Mouse (Mus musculus) adrenal gland, postnatal 25 days (tissue): ENCODE measurements around the gene Erc1. TPM values are rescaled to one million over a fixed set of nuclear protein-coding genes. Genes with fewer than 3 reads are reported as not detected.

Source experiments
- DNase-seq: peaks from one replicate; pipeline ENCODE4 v3.0.0; 2021; ENCODE audit warnings: mixed read lengths
- total RNA-seq: library from RNA; stranded (reverse); gene quantifications from 2 replicates; pipeline ENCODE4 v1.2.3, GENCODE M21; 2021

Erc1 gene
- total RNA-seq, 1 experiment from 2014 or later: 24.5 TPM

GRCm38 (mm10) chr6:119808726-119809505 is 39.1 kb downstream of the Erc1 start:
- DNase-seq: no peak

DNA sequence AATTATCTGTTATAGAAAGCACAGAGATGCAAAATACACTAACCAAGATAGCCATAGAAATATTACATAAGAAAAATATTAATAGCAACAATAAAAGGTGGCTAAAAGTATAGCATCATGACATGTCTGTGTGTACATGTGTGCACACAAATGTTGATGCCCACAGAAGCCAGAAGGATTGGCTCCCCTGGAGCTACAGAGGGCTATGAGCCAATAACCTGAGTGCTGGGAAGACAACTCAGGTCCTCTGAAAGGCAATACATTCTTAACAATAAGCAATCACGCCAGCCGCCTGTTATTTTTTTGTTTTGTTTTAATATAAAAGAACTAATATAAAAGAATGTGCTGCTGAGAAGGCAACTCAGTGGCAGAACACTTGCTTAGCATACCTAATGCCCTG is 44.7 kb downstream of the Erc1 start:
- DNase-seq: no peak

GRCm38 (mm10) chr6:119796911-119797486 is 51.0 kb downstream of the Erc1 start:
- DNase-seq: no peak

GRCm38 (mm10) chr6:119796291-119796690 is 51.7 kb downstream of the Erc1 start:
- DNase-seq: no peak

DNA sequence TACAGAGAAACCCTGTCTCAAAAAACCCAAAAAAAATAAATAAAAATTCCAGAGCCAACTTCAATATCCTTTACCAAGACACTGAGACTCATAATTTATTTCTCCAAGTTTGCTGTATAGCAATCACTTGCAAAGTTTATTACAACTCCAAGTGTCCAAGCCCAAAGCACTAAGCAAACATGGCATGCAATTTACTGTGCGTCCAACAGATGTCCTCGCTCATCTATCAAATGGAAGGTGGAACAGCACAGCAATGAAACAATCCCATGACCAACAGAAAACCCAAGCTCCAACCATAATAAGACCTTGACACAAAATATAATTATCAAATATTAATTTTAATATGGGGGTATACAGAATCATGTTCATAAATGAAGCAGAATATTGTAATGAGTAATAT is 55.4 kb downstream of the Erc1 start:
- peak; percentile 43 for DNase-seq

- DNase-seq: no peak
Measured at GRCm38 (mm10) chr6:119782416-119782815, 65.6 kb downstream of the Erc1 start.

DNA sequence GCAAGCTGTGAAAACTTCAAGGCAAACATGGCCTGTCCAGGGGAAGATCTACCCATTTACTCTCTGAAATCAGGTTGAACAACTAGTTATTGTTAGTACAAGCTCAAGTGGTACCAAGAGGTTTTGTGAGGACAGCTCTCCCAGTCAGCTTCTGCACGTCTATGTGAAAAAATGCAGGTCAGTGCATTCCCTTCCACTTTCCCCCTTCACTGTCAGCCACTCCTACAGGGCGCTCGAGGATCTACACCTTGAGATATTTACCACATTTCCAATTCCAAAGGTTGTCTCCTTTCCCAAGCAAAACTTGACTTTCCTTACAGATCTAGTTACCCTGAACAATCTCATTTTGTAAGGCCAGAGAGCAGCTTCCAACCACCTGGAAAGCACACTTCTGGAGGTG is 66.9 kb downstream of the Erc1 start:
- DNase-seq: no peak

- DNase-seq: no peak
Measured at GRCm38 (mm10) chr6:119768778-119769177, 79.2 kb downstream of the Erc1 start.

DNA sequence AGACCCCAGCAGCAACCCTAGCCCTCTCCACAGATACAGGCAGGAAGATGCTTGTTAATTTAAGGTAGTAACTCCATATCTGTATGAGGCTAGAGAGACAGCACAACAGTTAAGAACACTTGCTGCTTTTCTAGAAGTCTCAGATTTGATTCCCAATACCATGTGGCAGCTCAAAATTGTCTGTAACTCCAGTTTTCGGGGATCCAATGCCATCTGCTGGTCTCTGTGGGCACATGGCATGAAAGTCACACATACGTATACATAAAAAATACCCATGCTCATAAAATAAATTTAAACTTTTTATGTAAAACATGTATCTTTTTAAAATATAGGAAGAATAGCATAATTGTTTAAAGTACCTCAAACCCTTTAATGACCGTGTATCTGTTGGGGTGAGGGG is 83.6 kb downstream of the Erc1 start:
- DNase-seq: no peak

DNA sequence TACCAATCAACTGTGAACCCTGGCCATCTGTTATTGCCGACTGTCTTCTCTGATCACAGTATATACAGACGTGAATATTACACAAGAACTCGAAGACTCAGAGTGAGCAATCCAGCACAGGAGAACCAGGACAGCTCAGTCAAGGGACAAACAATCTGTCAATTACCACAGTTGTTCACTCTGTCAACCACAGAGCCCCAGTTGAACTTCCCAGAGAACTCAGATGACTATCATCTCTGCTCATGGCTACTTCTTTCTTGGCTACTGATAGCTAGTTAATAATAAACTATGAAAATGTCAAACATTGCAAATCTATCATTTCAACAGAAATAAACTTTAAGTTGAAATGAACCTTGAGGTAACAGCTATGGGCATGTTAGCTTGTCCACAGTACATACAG is 88.1 kb downstream of the Erc1 start:
- DNase-seq: no peak

GRCm38 (mm10) chr6:119758490-119758889 is 89.5 kb downstream of the Erc1 start:
- DNase-seq: no peak

GRCm38 (mm10) chr6:119757796-119758195 is 90.2 kb downstream of the Erc1 start:
- no peak for DNase-seq

DNA sequence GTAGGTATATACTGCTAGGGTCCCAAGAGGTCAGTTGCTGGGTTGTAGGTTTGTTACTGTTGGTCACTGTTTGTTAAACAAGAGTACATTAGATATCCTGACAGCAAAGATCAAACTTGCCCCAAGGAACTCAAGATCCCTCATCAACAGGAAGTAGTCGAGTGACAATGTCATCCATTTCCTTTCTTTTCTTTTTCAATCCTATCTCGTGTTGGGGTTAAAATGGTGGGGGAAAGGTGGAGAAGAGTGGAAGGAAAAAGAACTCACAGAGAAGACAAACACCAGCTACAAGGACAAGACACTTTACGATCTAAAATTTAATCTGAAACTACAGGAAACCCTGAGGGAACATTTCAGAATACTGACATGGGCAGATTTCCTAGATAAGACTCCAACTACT is 92.1 kb downstream of the Erc1 start:
- DNase-seq: no peak

GRCm38 (mm10) chr6:119749093-119749635 is 98.8 kb downstream of the Erc1 start:
- no peak for DNase-seq

DNA sequence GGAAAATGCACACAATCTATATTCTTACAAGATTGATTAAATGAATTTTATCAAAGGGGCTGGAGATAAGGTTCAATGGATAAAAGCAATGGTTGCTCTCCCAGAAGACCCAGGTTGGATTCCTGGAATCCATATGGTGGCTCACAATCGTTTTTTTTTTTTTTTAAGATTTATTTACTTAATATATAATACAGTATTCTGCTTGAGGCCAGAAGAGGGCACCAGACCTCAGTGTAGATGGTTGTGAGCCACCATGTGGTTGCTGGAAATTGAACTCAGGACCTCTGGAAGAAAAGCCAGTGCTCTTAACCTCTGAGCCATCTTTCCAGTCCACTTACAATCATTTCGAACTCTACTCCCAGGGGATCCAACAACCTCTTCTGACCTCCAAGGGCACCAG is 106.1 kb downstream of the Erc1 start:
- no peak for DNase-seq

DNA sequence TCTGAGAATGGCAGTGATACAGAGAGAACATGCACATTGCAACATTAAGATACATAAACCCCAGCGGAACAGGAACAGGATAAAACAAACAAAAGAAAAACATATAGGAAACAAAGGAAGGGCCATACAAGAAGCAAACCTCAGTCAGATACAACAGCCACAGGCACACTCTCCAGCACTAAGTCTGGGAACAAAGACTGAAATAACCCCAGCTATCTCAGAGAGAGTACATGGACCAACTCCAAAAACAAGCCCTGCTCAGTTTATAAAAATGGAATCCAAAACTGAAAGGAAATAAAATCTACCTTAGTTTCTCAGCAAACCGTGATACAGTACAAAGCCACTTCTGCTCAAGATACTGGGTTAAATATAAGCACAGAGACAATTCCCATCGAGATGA is 107.4 kb downstream of the Erc1 start:
- DNase-seq: no peak

GRCm38 (mm10) chr6:119738638-119739375 is 109.2 kb downstream of the Erc1 start:
- DNase-seq: no peak

DNA sequence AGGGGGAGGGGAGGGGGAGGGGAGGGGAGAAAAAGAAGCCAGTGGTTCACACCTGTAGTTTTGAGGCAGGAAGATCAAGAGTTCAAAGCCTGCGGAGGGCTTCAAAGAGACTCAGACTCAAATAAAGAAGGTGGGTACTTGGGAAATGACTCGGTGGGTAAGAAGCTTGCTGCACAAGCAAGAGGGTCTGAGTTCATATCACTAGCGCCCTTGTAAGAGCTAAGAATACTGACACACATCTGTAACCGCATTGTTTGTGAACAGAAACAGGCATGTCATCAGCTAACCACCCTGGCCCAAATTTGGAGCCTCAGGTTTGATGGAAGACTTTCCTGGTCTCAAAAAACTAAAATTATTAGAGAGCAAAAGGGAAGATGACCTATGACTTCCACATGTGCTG is 110.3 kb downstream of the Erc1 start:
- DNase-seq: no peak

- DNase-seq: no peak
Measured at GRCm38 (mm10) chr6:119735937-119736336, 112.0 kb downstream of the Erc1 start.

- no peak for DNase-seq
Measured at GRCm38 (mm10) chr6:119731155-119731554, 116.8 kb downstream of the Erc1 start.

- no peak for DNase-seq
Measured at GRCm38 (mm10) chr6:119715234-119715633, 132.7 kb downstream of the Erc1 start.

DNA sequence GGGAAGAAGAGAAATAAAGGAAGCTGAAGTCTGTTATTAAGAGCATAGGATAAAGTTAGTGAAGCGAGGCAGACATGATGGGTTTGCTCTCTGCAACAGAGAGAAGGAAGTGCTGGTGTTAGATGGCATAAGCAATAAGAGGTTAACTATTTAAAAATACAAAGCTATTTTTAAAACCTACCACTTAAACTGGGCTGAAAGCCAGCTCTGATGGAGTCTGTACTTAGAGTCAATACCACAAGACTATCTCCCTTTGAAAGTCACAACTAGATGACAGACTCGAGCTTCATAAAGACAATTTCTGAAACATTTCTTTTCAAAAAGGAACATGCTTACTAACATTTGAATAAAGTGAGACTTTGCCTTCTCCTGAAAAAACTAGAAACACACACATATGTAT is 134.0 kb downstream of the Erc1 start:
- DNase-seq: no peak

GRCm38 (mm10) chr6:119712486-119712885 is 135.5 kb downstream of the Erc1 start:
- no peak for DNase-seq
